Mouse (Mus musculus) liver, adult 2 months (tissue): ENCODE measurements around the gene Ackr4. TPM values are rescaled to one million over a fixed set of nuclear protein-coding genes. Genes with fewer than 3 reads are reported as not detected.

ENCODE experiments used
- DNase-seq: peaks from one replicate; pipeline ENCODE4 v3.0.0-alpha.2; 2011; ENCODE audit warnings: low read depth, low spot score; ENCODE audit errors: extremely low read depth
- H3K27ac ChIP-seq: fragments of 200-500 bp; replicated peaks from 2 replicates; pipeline ENCODE4 v1.5.1; 2012; ENCODE audit warnings: low read depth, mild to moderate bottlenecking, control low read depth, inconsistent platforms, low read length; ENCODE audit not compliant: insufficient read depth
- H3K27me3 ChIP-seq: fragments of 200-500 bp; 2 replicates; pipeline ENCODE4 v1.6.1; 2012; ENCODE audit warnings: mild to moderate bottlenecking, moderate library complexity, low read length, inconsistent platforms; ENCODE audit not compliant: control insufficient read depth, insufficient read depth
- H3K36me3 ChIP-seq: fragments of 200-500 bp; 2 replicates; pipeline ENCODE4 v1.6.1; 2012; ENCODE audit warnings: low read length, inconsistent platforms; ENCODE audit not compliant: control insufficient read depth, insufficient read depth
- H3K4me1 ChIP-seq: fragments of 200-500 bp; 2 replicates; pipeline ENCODE4 v1.6.1; 2011; ENCODE audit warnings: low read length; ENCODE audit not compliant: control insufficient read depth, insufficient read depth
- H3K4me3 ChIP-seq: fragments of 200-500 bp; 2 replicates; pipeline ENCODE4 v1.5.1; 2011; ENCODE audit warnings: low read depth, mild to moderate bottlenecking, control low read depth, low read length, moderate library complexity; ENCODE audit not compliant: insufficient read depth
- H3K79me2 ChIP-seq: fragments of 200-500 bp; 2 replicates; pipeline ENCODE4 v1.6.1; 2012; ENCODE audit warnings: inconsistent platforms, mild to moderate bottlenecking, low read length, moderate library complexity; ENCODE audit not compliant: control insufficient read depth, insufficient read depth
- H3K9ac ChIP-seq: fragments of 200-500 bp; 2 replicates; pipeline ENCODE4 v1.6.1; 2012; ENCODE audit warnings: low read depth, mild to moderate bottlenecking, control low read depth, inconsistent platforms, low read length
- CTCF ChIP-seq: fragments of 200-500 bp; IDR thresholded peaks from 2 replicates; pipeline ENCODE4 v1.5.1; 2011; ENCODE audit warnings: low read depth, low read length, control low read depth
- POLR2A ChIP-seq: fragments of 200-500 bp; IDR thresholded peaks from 2 replicates; pipeline ENCODE4 v1.6.1; 2011; ENCODE audit warnings: low read length, control low read depth; ENCODE audit not compliant: insufficient read depth; ENCODE audit errors: extremely low read depth
- WGBS: fragments of 180-500 bp; shearing (Covaris S2); methylation state at CpG from one replicate; pipeline ENCODE4 v1.1.7; 2018; 5-methylcytosine and 5-hydroxymethylcytosine counted together
- polyA plus RNA-seq: library from polyadenylated mRNA; depleted of rRNA; stranded (reverse); fragments of >200 nt; gene quantifications from 2 replicates; pipeline ENCODE4 v1.2.3, GENCODE M21; 2012
- total RNA-seq: library from RNA; depleted of rRNA; stranded (reverse); fragments of >200 nt; gene quantifications from 2 replicates; pipeline ENCODE4 v1.2.3, GENCODE M21; 2014

Ackr4 gene
- total and polyA plus RNA-seq, 2 experiments: 0.54 to 2.4 TPM

GRCm38 (mm10) chr9:104078780-104079179, 48.0 kb downstream of the Ackr4 start:
- H3K27ac ChIP-seq: no peak overlapping the region
- H3K4me1 ChIP-seq: peaks cover 5% of the 10 kb centered on the region; the same call in 1 of the 2 replicates
- H3K9ac ChIP-seq: no peak overlapping the region
- no peak overlapping the region for H3K4me3 ChIP-seq
- DNase-seq: no peak
- no peaks in the 10 kb centered on the region; the same call in 1 of the 2 replicates for H3K79me2 ChIP-seq
- WGBS: 93% methylated on average over 1 of the region's 1 CpGs
- no peaks in the 10 kb centered on the region for H3K27me3 ChIP-seq
- no peak for TF ChIP-seq CTCF
- no peak for TF ChIP-seq POLR2A
- H3K36me3 ChIP-seq: peaks cover 79% of the 10 kb centered on the region

GRCm38 (mm10) chr9:104075808-104076207, 50.9 kb downstream of the Ackr4 start:
- no peak for TF ChIP-seq POLR2A
- TF ChIP-seq CTCF: peak; percentile 38; the same call in 1 of the 2 replicates
- DNase-seq: peak; percentile 58
- WGBS: 81% methylated on average over 2 of the region's 2 CpGs

GRCm38 (mm10) chr9:104070863-104071604, 55.7 kb downstream of the Ackr4 start:
- peak overlapping the region; percentile 15 for H3K4me3 ChIP-seq
- peaks cover 17% of the 10 kb centered on the region for H3K4me1 ChIP-seq
- TF ChIP-seq CTCF (no peak), POLR2A (no peak)
- peak overlapping the region; percentile 44 for H3K9ac ChIP-seq
- H3K36me3 ChIP-seq: peaks cover 28% of the 10 kb centered on the region
- H3K79me2 ChIP-seq: peaks cover 7% of the 10 kb centered on the region; the same call in 1 of the 2 replicates
- DNase-seq: peak; percentile 99
- H3K27me3 ChIP-seq: no peaks in the 10 kb centered on the region
- 16% methylated on average over 8 of the region's 8 CpGs for WGBS
- H3K27ac ChIP-seq: peak overlapping the region; percentile 82

More at GRCm38 (mm10) chr9:104075808-104076207, 50.9 kb downstream of the Ackr4 start:
- no peak overlapping the region for H3K9ac ChIP-seq
- no peak overlapping the region for H3K4me3 ChIP-seq
- no peak overlapping the region for H3K27ac ChIP-seq
- H3K27me3 ChIP-seq: no peaks in the 10 kb centered on the region
- peaks cover 62% of the 10 kb centered on the region for H3K36me3 ChIP-seq
- H3K4me1 ChIP-seq: peaks cover 14% of the 10 kb centered on the region
- peaks cover 5% of the 10 kb centered on the region; the same call in 1 of the 2 replicates for H3K79me2 ChIP-seq

DNA sequence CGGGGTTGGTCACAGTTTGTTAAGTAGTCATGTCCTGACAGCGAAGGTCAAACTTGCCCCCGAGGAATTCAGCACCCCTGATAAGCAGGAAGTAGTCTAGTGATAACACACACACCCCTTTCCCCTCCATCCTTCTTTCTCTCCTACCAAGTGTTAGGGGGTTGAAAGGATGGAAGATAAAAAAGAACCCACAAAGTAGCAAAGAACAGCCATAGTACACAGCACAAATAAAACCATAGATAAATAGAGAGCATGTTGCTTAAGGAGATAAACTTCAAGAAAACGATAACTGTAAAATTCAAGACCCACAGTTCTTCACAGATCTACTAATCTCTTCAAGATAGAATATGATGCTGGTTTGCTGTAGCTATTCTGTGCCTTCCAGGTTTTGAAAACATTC, 56.5 kb downstream of the Ackr4 start:
- H3K9ac ChIP-seq: no peak overlapping the region
- H3K79me2 ChIP-seq: peaks cover 7% of the 10 kb centered on the region; the same call in 1 of the 2 replicates
- no peak overlapping the region; the same call in 1 of the 2 replicates for H3K4me3 ChIP-seq
- TF ChIP-seq POLR2A (no peak), CTCF (no peak)
- H3K27ac ChIP-seq: no peak overlapping the region
- peaks cover 21% of the 10 kb centered on the region for H3K36me3 ChIP-seq
- WGBS: 48% methylated on average over 4 of the region's 4 CpGs
- H3K4me1 ChIP-seq: peaks cover 17% of the 10 kb centered on the region
- DNase-seq: no peak
- H3K27me3 ChIP-seq: no peaks in the 10 kb centered on the region

DNA sequence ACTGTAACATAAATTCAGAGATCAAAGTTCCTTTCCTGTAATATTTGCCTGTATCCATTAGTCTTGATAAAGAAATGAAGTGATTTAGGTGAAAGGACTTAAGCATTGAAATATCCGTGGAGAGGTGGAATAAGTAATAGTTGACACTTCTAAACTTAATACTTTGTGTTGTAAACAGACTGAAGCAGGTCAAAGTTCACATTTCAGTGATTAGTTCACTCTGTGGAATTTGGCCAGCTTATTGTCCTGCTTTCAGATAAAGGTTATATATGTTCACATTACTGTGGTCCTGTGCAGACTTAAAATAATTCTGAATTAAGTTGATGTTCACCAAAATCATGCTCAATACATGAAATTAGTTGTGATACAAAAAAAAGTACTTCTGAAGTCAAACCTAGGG, 62.2 kb downstream of the Ackr4 start:
- Histone ChIP-seq H3K9ac (no peak overlapping the region), H3K4me1 (peaks cover 11% of the 10 kb centered on the region; the same call in 1 of the 2 replicates), H3K79me2 (peaks cover 22% of the 10 kb centered on the region), H3K4me3 (peak overlapping the region; percentile 62; the same call in 1 of the 2 replicates), H3K36me3 (peaks cover 7% of the 10 kb centered on the region), H3K27me3 (no peaks in the 10 kb centered on the region), H3K27ac (no peak overlapping the region)
- DNase-seq: peak; percentile 95
- TF ChIP-seq POLR2A (no peak), CTCF (no peak)
- 2% methylated on average over 1 of the region's 1 CpGs for WGBS
